13 mouse cellular contexts compared by ENCODE assay signal in genomic region chr17:12300127-12300675, GRCm38 (mm10). TPM values are rescaled to one million over a fixed set of nuclear protein-coding genes. Genes with fewer than 3 reads are reported as not detected.
DNase-seq lines count a peak whose midpoint lies in the region; ATAC-seq and TF ChIP-seq lines count a peak whose summit lies in the region.
"Had no signal": no experiment of that assay in that cellular context is flagged by ENCODE, and none has a peak within 500 bp of the region (broad histone marks: within the 10 kb centered on the region; RNA-seq: fewer than 3 reads in every experiment).

No protein-coding gene starts in this region.

- 56% methylated on average over 14 of the region's 14 CpGs for WGBS in hindbrain, embryonic 13.5 days
- 62% methylated on average over 14 of the region's 14 CpGs for WGBS in hindbrain, embryonic 12.5 days
- 71% methylated on average over 14 of the region's 14 CpGs for WGBS in liver, postnatal 0 days (ENCODE audit: insufficient replicate concordance)
- WGBS in liver, embryonic 11.5 days, result 86% methylated on average over 14 of the region's 14 CpGs
- 57% methylated on average over 14 of the region's 14 CpGs for WGBS in lung, adult 2 months

- no peak for ATAC-seq in hindbrain, embryonic 13.5 days (ENCODE audit: low FRiP score)
- no peak for ATAC-seq in hindbrain, embryonic 12.5 days (ENCODE audit: low FRiP score)
- peak; percentile 73 for ATAC-seq in liver, postnatal 0 days
- ATAC-seq in liver, embryonic 11.5 days (replicated peaks; ENCODE audit: low FRiP score), result no peak
- no peak for ATAC-seq in erythroblast, adult 5-6 weeks (replicated peaks; ENCODE audit: low FRiP score, poor library complexity, severe bottlenecking)

- H3K27me3 ChIP-seq in hindbrain, embryonic 13.5 days, result no peaks in the 10 kb centered on the region
- no peaks in the 10 kb centered on the region for H3K27me3 ChIP-seq in hindbrain, embryonic 12.5 days
- H3K27me3 ChIP-seq in liver, postnatal 0 days (ENCODE audit: insufficient read depth, low read length), result no peaks in the 10 kb centered on the region
- H3K27me3 ChIP-seq in liver, embryonic 11.5 days (replicated peaks; ENCODE audit: control insufficient read depth, insufficient read depth, low read length), result no peaks in the 10 kb centered on the region
- H3K27me3 ChIP-seq: CH12.LX; embryonic facial prominence, embryonic 13.5 days; limb, embryonic 15.5 days; neural tube, embryonic 15.5 days had no signal

- no peak for TF ChIP-seq CTCF in liver, postnatal 0 days (IDR thresholded peaks at IDR 0.05; ENCODE audit: low read depth)
- TF ChIP-seq CTCF in lung, adult 2 months (IDR thresholded peaks at IDR 0.05; ENCODE audit: insufficient read depth, low read length), result no peak

- H3K4me3 ChIP-seq in hindbrain, embryonic 13.5 days, result no peak overlapping the region
- no peak overlapping the region for H3K4me3 ChIP-seq in hindbrain, embryonic 12.5 days
- H3K4me3 ChIP-seq in liver, postnatal 0 days (ENCODE audit: low read depth, low read length), result no peak overlapping the region
- no peak overlapping the region for H3K4me3 ChIP-seq in liver, embryonic 11.5 days (ENCODE audit: low read depth, low read length)
- H3K4me3 ChIP-seq in lung, adult 2 months (replicated peaks; ENCODE audit: extremely low read depth, low read depth, low read length), result no peak overlapping the region
- H3K4me3 ChIP-seq: embryonic facial prominence, embryonic 13.5 days; limb, embryonic 15.5 days; neural tube, embryonic 15.5 days had no signal

- H3K9ac ChIP-seq in hindbrain, embryonic 13.5 days, result no peak overlapping the region; the same call in 1 of the 2 replicates
- no peak overlapping the region for H3K9ac ChIP-seq in hindbrain, embryonic 12.5 days
- H3K9ac ChIP-seq in liver, postnatal 0 days (replicated peaks), result no peak overlapping the region
- H3K9ac ChIP-seq in liver, embryonic 11.5 days (ENCODE audit: low read depth, low read length), result no peak overlapping the region
- H3K9ac ChIP-seq: embryonic facial prominence, embryonic 13.5 days; limb, embryonic 15.5 days; neural tube, embryonic 15.5 days had no signal

- no peak for TF ChIP-seq EP300 in liver, postnatal 0 days (IDR thresholded peaks at IDR 0.05; ENCODE audit: low read depth)

- peaks cover 47% of the 10 kb centered on the region for H3K4me1 ChIP-seq in hindbrain, embryonic 13.5 days (replicated peaks)
- H3K4me1 ChIP-seq in hindbrain, embryonic 12.5 days, result peaks cover 23% of the 10 kb centered on the region
- peaks cover 11% of the 10 kb centered on the region for H3K4me1 ChIP-seq in liver, postnatal 0 days (ENCODE audit: insufficient read depth)
- peaks cover 4% of the 10 kb centered on the region for H3K4me1 ChIP-seq in liver, embryonic 11.5 days (replicated peaks; ENCODE audit: control insufficient read depth, insufficient read depth, low read length)
- H3K4me1 ChIP-seq in lung, adult 2 months (ENCODE audit: control insufficient read depth, insufficient read depth, low read length), result peaks cover 8% of the 10 kb centered on the region

- no peaks in the 10 kb centered on the region for H3K36me3 ChIP-seq in hindbrain, embryonic 13.5 days
- no peaks in the 10 kb centered on the region for H3K36me3 ChIP-seq in hindbrain, embryonic 12.5 days
- H3K36me3 ChIP-seq in liver, postnatal 0 days (replicated peaks; ENCODE audit: insufficient read depth, low read length), result no peaks in the 10 kb centered on the region
- H3K36me3 ChIP-seq in liver, embryonic 11.5 days (ENCODE audit: control insufficient read depth, insufficient read depth, low read length), result no peaks in the 10 kb centered on the region
- H3K36me3 ChIP-seq: embryonic facial prominence, embryonic 13.5 days; limb, embryonic 15.5 days; neural tube, embryonic 15.5 days had no signal

- no peaks in the 10 kb centered on the region for H3K9me3 ChIP-seq in hindbrain, embryonic 13.5 days
- H3K9me3 ChIP-seq in hindbrain, embryonic 12.5 days (replicated peaks), result no peaks in the 10 kb centered on the region
- H3K9me3 ChIP-seq in liver, postnatal 0 days (ENCODE audit: low read length), result no peaks in the 10 kb centered on the region
- no peaks in the 10 kb centered on the region for H3K9me3 ChIP-seq in liver, embryonic 11.5 days (ENCODE audit: control insufficient read depth, low read length)
- H3K9me3 ChIP-seq: embryonic facial prominence, embryonic 13.5 days; limb, embryonic 15.5 days; neural tube, embryonic 15.5 days had no signal

- no peak for TF ChIP-seq POLR2A in lung, adult 2 months (IDR thresholded peaks at IDR 0.05; ENCODE audit: borderline replicate concordance, extremely low read depth, low read depth, low read length)

- no peak overlapping the region for H3K4me2 ChIP-seq in hindbrain, embryonic 13.5 days
- no peak overlapping the region for H3K4me2 ChIP-seq in hindbrain, embryonic 12.5 days (replicated peaks)
- peak overlapping the region; percentile 20; the same call in 1 of the 2 replicates for H3K4me2 ChIP-seq in liver, postnatal 0 days (ENCODE audit: low read depth, low read length)
- H3K4me2 ChIP-seq in liver, embryonic 11.5 days, result no peak overlapping the region
- H3K4me2 ChIP-seq: embryonic facial prominence, embryonic 13.5 days; limb, embryonic 15.5 days; neural tube, embryonic 15.5 days had no signal

- peak; percentile 52 for DNase-seq in liver, postnatal 0 days
- DNase-seq in liver, embryonic 11.5 days (ENCODE audit: low spot score), result no peak
- DNase-seq in lung, adult 2 months, result peak; percentile 49
- DNase-seq in lung, postnatal 36 days, result peak; percentile 77
- no peak for DNase-seq in spleen, postnatal 14 days (ENCODE audit: low spot score in 2 of 2)
- DNase-seq: adrenal gland, postnatal 36 days had no signal

- 0 out of 2 replicates have a peak overlapping the region, but pooled peaks have one; percentile 1 for H3K27ac ChIP-seq in hindbrain, embryonic 13.5 days
- no peak overlapping the region for H3K27ac ChIP-seq in hindbrain, embryonic 12.5 days
- peak overlapping the region; percentile 31 for H3K27ac ChIP-seq in liver, postnatal 0 days (ENCODE audit: low read depth)
- H3K27ac ChIP-seq in liver, embryonic 11.5 days (ENCODE audit: low read depth, low read length), result no peak overlapping the region
- H3K27ac ChIP-seq: embryonic facial prominence, embryonic 13.5 days; limb, embryonic 15.5 days; neural tube, embryonic 15.5 days had no signal

RNA-seq across cellular contexts. Expression of gene Map3k4, which starts 18.4 kb away (rescaled TPM):
- polyA plus RNA-seq in hindbrain, embryonic 13.5 days (2015; fragmentation: Nextera tagmentation; extraction: Ambion mirVana), result 41.1 and 45.8 TPM in 2 replicates
- polyA plus RNA-seq in hindbrain, embryonic 12.5 days (2016; fragmentation: Nextera tagmentation; extraction: Ambion mirVana), result 47.8 and 60.3 TPM in 2 replicates
- 9.8 and 13.0 TPM in 2 replicates for polyA plus RNA-seq in liver, postnatal 0 days (2015; fragmentation: Nextera tagmentation; extraction: Ambion mirVana)
- polyA plus RNA-seq in liver, embryonic 11.5 days (2014; fragmentation: Nextera tagmentation; extraction: Ambion mirVana), result 28.4 and 29.3 TPM in 2 replicates
- 32.9 and 42.8 TPM in 2 replicates for polyA plus RNA-seq in lung, adult 2 months (2012; rRNA removed)
- 0.77 and 1.3 TPM in 2 replicates for total RNA-seq in erythroblast, adult 5-6 weeks (2015; ENCODE audit: low replicate concordance)
- 6.3 and 7.2 TPM in 2 replicates for total RNA-seq in erythroblast, adult 5-6 weeks (2017; ENCODE audit: low replicate concordance)

Comparison
In these comparisons a context has a peak if more than half of its experiments do, and no peak if none do; other contexts are left out.
1. H3K27ac ChIP-seq: peak in hindbrain, embryonic 13.5 days (single experiment) and liver, postnatal 0 days (single experiment); none in hindbrain, embryonic 12.5 days (single experiment) and liver, embryonic 11.5 days (single experiment).
2. DNase-seq: peak in liver, postnatal 0 days (single experiment), lung, adult 2 months (single experiment) and lung, postnatal 36 days (single experiment); none in liver, embryonic 11.5 days (single experiment) and spleen, postnatal 14 days (0 of 2).